Mouse (Mus musculus) stomach, embryonic 14.5 days (tissue): ENCODE measurements around the gene Myo1d. TPM values are rescaled to one million over a fixed set of nuclear protein-coding genes. Genes with fewer than 3 reads are reported as not detected.

Source experiments
- ATAC-seq: fragments of 200-750 bp; cut with Nextera tagmentation; 2 replicates; pipeline ENCODE4 v1.8.0; 2017; ENCODE audit warnings: low read depth, moderate TSS enrichment; ENCODE audit not compliant: insufficient number of reproducible peaks, insufficient read depth, low FRiP score
- H3K27ac ChIP-seq: fragments of 300-500 bp; sonication (generic); 2 replicates; pipeline ENCODE4 v1.5.1; 2014; ENCODE audit warnings: mild to moderate bottlenecking, low read length, moderate library complexity, mixed read lengths
- H3K27me3 ChIP-seq: fragments of 300-500 bp; sonication (generic); 2 replicates; pipeline ENCODE4 v1.6.1; 2014; ENCODE audit warnings: low read length, control low read depth, mixed read lengths; ENCODE audit not compliant: control insufficient read depth, insufficient read depth
- H3K36me3 ChIP-seq: fragments of 300-500 bp; sonication (generic); 2 replicates; pipeline ENCODE4 v1.6.1; 2014; ENCODE audit warnings: mild to moderate bottlenecking, control low read depth, low read length, moderate library complexity, mixed read lengths; ENCODE audit not compliant: control insufficient read depth, insufficient read depth
- H3K4me1 ChIP-seq: fragments of 300-500 bp; sonication (generic); 2 replicates; pipeline ENCODE4 v1.6.1; 2014; ENCODE audit warnings: low read length, control low read depth, mixed read lengths; ENCODE audit not compliant: control insufficient read depth, insufficient read depth
- H3K4me2 ChIP-seq: fragments of 300-500 bp; sonication (generic); replicated peaks from 2 replicates; pipeline ENCODE4 v1.6.1; 2014; ENCODE audit warnings: low read depth, low read length, control low read depth
- H3K4me3 ChIP-seq: fragments of 300-500 bp; sonication (generic); 2 replicates; pipeline ENCODE4 v1.5.1; 2014; ENCODE audit warnings: low read depth, low read length, control low read depth
- H3K9ac ChIP-seq: fragments of 300-500 bp; sonication (generic); replicated peaks from 2 replicates; pipeline ENCODE4 v1.6.1; 2014; ENCODE audit warnings: low read depth, mild to moderate bottlenecking, control low read depth, low read length, moderate library complexity, mixed read lengths
- H3K9me3 ChIP-seq: fragments of 300-500 bp; sonication (generic); 2 replicates; pipeline ENCODE4 v1.6.1; 2016; ENCODE audit warnings: low read depth, low read length, control low read depth; ENCODE audit not compliant: control insufficient read depth
- WGBS: fragments of 180-500 bp; shearing (Covaris S2); extraction: QIAGEN DNeasy Blood & Tissue Kit; methylation state at CpG from one replicate; pipeline ENCODE4 v1.1.7; 2014; 5-methylcytosine and 5-hydroxymethylcytosine counted together
- polyA plus RNA-seq: library from polyadenylated mRNA; unstranded; fragments of >200 nt; fragmentation: Nextera tagmentation; extraction: Ambion mirVana; gene quantifications from 2 replicates; pipeline ENCODE4 v1.2.1, GENCODE M21; 2014

Gene Myo1d
- polyA plus RNA-seq, 1 experiment from 2014 or later: 24.3 TPM

DNA sequence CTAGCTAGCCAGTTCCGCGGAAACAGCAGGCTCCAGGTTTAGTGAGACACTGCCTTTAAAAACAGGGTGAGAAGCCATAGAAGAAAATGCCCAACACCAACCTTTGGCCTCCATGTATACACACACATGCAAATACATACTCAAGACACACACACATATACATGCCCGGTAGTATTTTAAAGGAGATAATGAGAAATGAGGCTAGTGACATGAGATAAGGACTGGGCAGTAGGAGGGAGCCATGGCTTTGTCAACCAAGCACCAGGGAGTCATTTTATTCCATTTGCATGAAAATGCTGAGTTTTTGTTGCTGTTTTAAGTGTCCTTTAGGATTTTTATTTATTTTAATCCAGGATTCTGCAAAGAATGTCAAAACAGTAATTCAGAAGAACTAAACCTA is 10.6 kb upstream of the Myo1d start:
- no peak overlapping the region for H3K9ac ChIP-seq
- no peak for ATAC-seq
- H3K36me3 ChIP-seq: no peaks in the 10 kb centered on the region
- H3K4me2 ChIP-seq: no peak overlapping the region
- no peak overlapping the region for H3K27ac ChIP-seq
- H3K4me3 ChIP-seq: no peak overlapping the region
- no peaks in the 10 kb centered on the region for H3K4me1 ChIP-seq
- no peaks in the 10 kb centered on the region for H3K9me3 ChIP-seq
- H3K27me3 ChIP-seq: no peaks in the 10 kb centered on the region
- WGBS: 57% methylated on average over 3 of the region's 3 CpGs

DNA sequence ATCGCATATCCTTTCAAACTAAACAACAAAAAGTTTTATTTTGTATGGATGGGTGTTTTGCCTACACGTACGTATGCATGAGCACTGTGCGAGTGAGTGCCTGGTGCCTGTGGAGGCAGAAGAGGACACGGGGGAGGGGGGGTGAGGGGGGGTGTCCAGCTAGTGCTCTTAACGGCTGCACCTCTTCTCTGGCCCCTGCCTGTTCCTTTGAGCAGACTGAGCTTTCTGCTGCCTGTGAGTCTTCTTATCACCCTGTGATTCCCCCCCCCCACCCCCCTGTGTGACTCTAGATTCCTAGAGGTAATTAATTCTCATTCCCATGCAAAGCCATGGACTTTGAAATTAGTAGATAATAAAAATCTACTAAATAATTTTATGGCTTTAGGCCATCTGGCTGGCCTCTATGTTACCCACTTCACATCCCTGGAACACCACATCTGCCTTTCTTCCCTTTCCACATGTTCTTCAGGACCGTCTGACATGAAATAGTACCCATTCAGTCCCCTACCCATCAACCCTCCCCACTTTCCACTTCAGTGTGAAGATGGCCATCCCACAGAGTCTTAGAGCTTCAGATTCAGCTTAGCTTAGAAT is 9.9 kb upstream of the Myo1d start:
- no peak for ATAC-seq
- Histone ChIP-seq H3K27me3 (no peaks in the 10 kb centered on the region), H3K4me1 (no peaks in the 10 kb centered on the region), H3K9ac (no peak overlapping the region), H3K9me3 (no peaks in the 10 kb centered on the region), H3K36me3 (no peaks in the 10 kb centered on the region), H3K4me2 (no peak overlapping the region), H3K4me3 (no peak overlapping the region), H3K27ac (no peak overlapping the region)
- WGBS: 41% methylated on average over 7 of the region's 7 CpGs

DNA sequence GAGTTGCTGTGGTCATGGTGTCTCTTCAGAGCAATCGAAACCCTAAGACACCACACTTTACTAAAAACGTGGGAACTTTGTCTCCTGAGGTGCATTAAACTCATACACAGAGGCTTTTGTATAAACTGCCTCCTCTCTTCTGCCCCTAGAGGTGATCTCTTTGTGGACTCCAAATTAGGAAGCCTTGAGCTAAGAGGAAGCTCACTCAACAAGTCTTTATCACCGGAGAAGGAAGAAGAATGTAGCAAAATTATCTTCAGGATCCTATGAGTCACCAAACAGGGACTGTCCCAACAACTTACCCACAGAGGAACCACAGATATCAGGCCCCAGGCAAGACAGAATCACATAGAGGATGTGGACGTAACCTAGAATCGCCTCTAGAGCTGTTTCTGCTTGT is 5.8 kb upstream of the Myo1d start:
- Histone ChIP-seq H3K9me3 (no peaks in the 10 kb centered on the region), H3K4me3 (no peak overlapping the region), H3K4me2 (no peak overlapping the region), H3K27me3 (no peaks in the 10 kb centered on the region), H3K36me3 (no peaks in the 10 kb centered on the region), H3K27ac (no peak overlapping the region), H3K4me1 (no peaks in the 10 kb centered on the region), H3K9ac (no peak overlapping the region)
- ATAC-seq: no peak
- 84% methylated on average over 5 of the region's 5 CpGs for WGBS

DNA sequence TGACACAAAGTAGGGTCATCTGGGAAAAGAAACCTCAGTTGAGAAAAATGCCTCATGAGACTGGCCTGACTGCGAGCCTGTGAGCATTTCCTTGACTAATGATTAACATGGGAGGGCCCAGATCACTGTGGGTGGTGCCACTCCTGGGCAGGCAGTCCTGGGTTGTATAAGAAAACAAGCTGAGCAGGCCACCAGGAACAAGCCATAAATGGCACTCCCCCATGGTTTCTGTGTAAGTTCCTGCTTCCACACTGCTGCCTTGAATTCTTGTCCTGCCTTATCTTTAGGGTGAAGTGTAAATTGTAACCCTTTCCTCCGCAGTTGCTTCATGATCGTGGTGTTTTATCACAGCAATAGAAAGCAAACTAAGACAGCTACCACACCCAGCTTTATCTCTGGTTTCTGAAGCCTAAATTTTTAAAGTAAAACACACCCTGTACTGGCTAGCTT is 4.5 kb upstream of the Myo1d start:
- peak; percentile 83 for ATAC-seq
- H3K4me3 ChIP-seq: no peak overlapping the region
- H3K9ac ChIP-seq: no peak overlapping the region
- H3K4me1 ChIP-seq: no peaks in the 10 kb centered on the region
- WGBS: 22% methylated on average over 3 of the region's 3 CpGs
- peak overlapping the region; percentile 78; the same call in 1 of the 2 replicates for H3K27ac ChIP-seq
- no peak overlapping the region for H3K4me2 ChIP-seq
- no peaks in the 10 kb centered on the region for H3K36me3 ChIP-seq
- H3K9me3 ChIP-seq: no peaks in the 10 kb centered on the region
- H3K27me3 ChIP-seq: no peaks in the 10 kb centered on the region

DNA sequence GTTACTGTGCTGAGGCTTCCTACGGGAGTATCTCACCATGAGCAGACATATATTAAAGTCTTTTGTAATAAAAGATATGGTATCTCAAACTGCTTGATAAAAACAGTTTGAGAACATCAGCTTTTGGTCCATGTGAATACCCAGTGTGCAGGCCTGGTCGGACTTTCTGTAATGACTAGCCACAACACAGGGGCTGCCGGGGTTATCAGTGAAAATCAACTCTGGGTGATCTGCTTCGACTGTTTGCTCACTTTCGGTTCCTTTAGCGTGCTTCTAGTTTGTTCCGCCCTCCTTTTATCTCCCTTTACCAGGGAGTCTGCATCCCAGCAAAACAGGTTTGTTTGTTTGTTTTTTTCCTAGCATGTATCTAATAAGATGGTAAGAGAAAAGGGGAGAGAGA is 3.6 kb upstream of the Myo1d start:
- Histone ChIP-seq H3K4me1 (no peaks in the 10 kb centered on the region), H3K36me3 (no peaks in the 10 kb centered on the region), H3K4me3 (no peak overlapping the region), H3K9me3 (no peaks in the 10 kb centered on the region), H3K4me2 (no peak overlapping the region), H3K27me3 (no peaks in the 10 kb centered on the region), H3K9ac (no peak overlapping the region), H3K27ac (peak overlapping the region; percentile 78; the same call in 1 of the 2 replicates)
- no peak for ATAC-seq
- 49% methylated on average over 7 of the region's 7 CpGs for WGBS

- H3K4me2 ChIP-seq: no peak overlapping the region
- H3K4me3 ChIP-seq: no peak overlapping the region
- H3K36me3 ChIP-seq: no peaks in the 10 kb centered on the region
- H3K9ac ChIP-seq: no peak overlapping the region
- no peaks in the 10 kb centered on the region for H3K9me3 ChIP-seq
- ATAC-seq: no peak
- no peak overlapping the region for H3K27ac ChIP-seq
- no peaks in the 10 kb centered on the region for H3K27me3 ChIP-seq
- no peaks in the 10 kb centered on the region for H3K4me1 ChIP-seq
- WGBS: 91% methylated on average over 2 of the region's 2 CpGs
Observed at GRCm38 (mm10) chr11:80781535-80781934, 1.7 kb upstream of the Myo1d start.

DNA sequence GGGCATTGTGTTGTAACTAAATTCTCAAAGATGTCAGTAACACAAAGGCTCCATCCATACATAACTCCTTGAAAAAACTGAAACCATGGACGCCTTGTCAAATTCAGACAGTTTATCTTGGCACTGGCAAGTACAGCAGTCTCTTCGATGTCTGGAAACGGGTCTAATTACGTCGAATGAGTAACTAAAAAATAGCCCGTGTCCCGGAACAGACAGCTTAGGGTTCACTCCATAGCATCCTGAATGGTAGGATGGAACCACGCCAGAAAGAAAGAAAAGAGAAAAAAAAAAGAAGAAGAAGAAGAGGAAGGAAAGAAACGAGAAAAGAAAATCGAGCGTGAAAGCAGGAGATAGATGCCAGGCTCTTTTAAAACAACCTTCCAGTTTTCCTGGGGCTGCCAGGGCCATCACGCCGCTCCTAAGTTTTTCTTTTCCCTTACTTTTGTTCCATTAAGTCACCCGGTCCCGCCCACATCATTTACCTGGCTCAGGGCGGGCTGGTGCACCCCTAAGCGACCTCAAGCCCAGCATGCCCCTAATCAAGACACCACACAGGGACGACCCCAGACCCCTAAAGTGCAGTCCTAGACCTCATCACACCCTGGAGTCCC is 804 bp downstream of the Myo1d start:
- Histone ChIP-seq H3K4me3 (peak overlapping the region; percentile 72), H3K27me3 (no peaks in the 10 kb centered on the region), H3K27ac (peak overlapping the region; percentile 55), H3K9me3 (no peaks in the 10 kb centered on the region), H3K4me1 (no peaks in the 10 kb centered on the region), H3K4me2 (peak overlapping the region; percentile 80), H3K36me3 (no peaks in the 10 kb centered on the region), H3K9ac (peak overlapping the region; percentile 52; the same call in 1 of the 2 replicates)
- 2% methylated on average over 18 of the region's 18 CpGs for WGBS
- ATAC-seq: no peak

- no peaks in the 10 kb centered on the region for H3K9me3 ChIP-seq
- no peaks in the 10 kb centered on the region for H3K36me3 ChIP-seq
- WGBS: 67% methylated on average over 6 of the region's 6 CpGs
- no peak overlapping the region; the same call in 1 of the 2 replicates for H3K4me2 ChIP-seq
- H3K9ac ChIP-seq: no peak overlapping the region
- no peak overlapping the region for H3K4me3 ChIP-seq
- H3K4me1 ChIP-seq: no peaks in the 10 kb centered on the region
- no peak for ATAC-seq
- H3K27ac ChIP-seq: no peak overlapping the region
- no peaks in the 10 kb centered on the region for H3K27me3 ChIP-seq
Observed at GRCm38 (mm10) chr11:80778157-80778556, 1.7 kb downstream of the Myo1d start.

DNA sequence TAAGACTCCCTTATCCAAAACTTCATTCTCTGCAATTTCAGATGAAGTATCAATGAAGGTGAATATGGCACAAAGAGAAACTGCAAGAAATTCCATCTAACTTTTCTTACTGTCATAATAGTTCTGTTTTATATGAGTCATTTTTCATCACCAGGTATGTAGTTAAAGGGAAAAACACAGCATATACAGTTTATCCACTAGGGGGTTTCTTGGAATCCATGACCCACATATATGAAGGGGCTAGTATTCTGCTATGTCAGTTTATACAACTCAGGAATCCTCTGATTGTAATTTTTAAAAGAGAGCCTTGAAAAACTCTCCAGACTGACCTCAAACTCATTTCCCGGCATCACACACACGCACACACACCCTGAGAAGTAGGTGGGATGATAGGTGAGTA is 2.1 kb downstream of the Myo1d start:
- 81% methylated on average over 2 of the region's 2 CpGs for WGBS
- H3K36me3 ChIP-seq: no peaks in the 10 kb centered on the region
- H3K9ac ChIP-seq: no peak overlapping the region
- no peak overlapping the region for H3K27ac ChIP-seq
- H3K4me2 ChIP-seq: no peak overlapping the region
- H3K27me3 ChIP-seq: no peaks in the 10 kb centered on the region
- H3K4me1 ChIP-seq: no peaks in the 10 kb centered on the region
- no peak overlapping the region for H3K4me3 ChIP-seq
- ATAC-seq: no peak
- H3K9me3 ChIP-seq: no peaks in the 10 kb centered on the region
